Mouse (Mus musculus) hindbrain, embryonic 11.5 days (tissue): Measurements from ENCODE around the gene Krt31. TPM values are rescaled to one million over a fixed set of nuclear protein-coding genes. Genes with fewer than 3 reads are reported as not detected.

ENCODE experiments used
- ATAC-seq: fragments of 200-750 bp; cut with Nextera tagmentation; 2 replicates; pipeline ENCODE4 v1.8.0; 2017; ENCODE audit warnings: mild to moderate bottlenecking, moderate TSS enrichment, moderate library complexity; ENCODE audit not compliant: low FRiP score
- DNase-seq: peaks from one replicate; pipeline ENCODE4 v3.0.0-alpha.2; 2015; ENCODE audit warnings: low spot score
- H3K27ac ChIP-seq: fragments of 300-500 bp; sonication (generic); 2 replicates; pipeline ENCODE4 v1.5.1; 2014; ENCODE audit warnings: mild to moderate bottlenecking, low read depth, low read length
- H3K27me3 ChIP-seq: fragments of 300-500 bp; sonication (generic); 2 replicates; pipeline ENCODE4 v1.6.1; 2014; ENCODE audit warnings: mild to moderate bottlenecking, low read length, moderate library complexity, mixed read lengths; ENCODE audit not compliant: control insufficient read depth, insufficient read depth
- H3K36me3 ChIP-seq: fragments of 300-500 bp; sonication (generic); 2 replicates; pipeline ENCODE4 v1.6.1; 2014; ENCODE audit warnings: mild to moderate bottlenecking, low read length, moderate library complexity, mixed read lengths; ENCODE audit not compliant: control insufficient read depth, insufficient read depth
- H3K4me1 ChIP-seq: fragments of 300-500 bp; sonication (generic); replicated peaks from 2 replicates; pipeline ENCODE4 v1.6.1; 2014; ENCODE audit warnings: low read length, mixed read lengths; ENCODE audit not compliant: control insufficient read depth, insufficient read depth
- H3K4me2 ChIP-seq: fragments of 300-500 bp; sonication (generic); replicated peaks from 2 replicates; pipeline ENCODE4 v1.6.1; 2014; ENCODE audit warnings: mild to moderate bottlenecking, low read depth, low read length
- H3K4me3 ChIP-seq: fragments of 300-500 bp; sonication (generic); 2 replicates; pipeline ENCODE4 v1.5.1; 2014; ENCODE audit warnings: low read depth, low read length
- H3K9ac ChIP-seq: fragments of 300-500 bp; sonication (generic); 2 replicates; pipeline ENCODE4 v1.6.1; 2014; ENCODE audit warnings: low read depth, low read length
- H3K9me3 ChIP-seq: fragments of 300-500 bp; sonication (generic); 2 replicates; pipeline ENCODE4 v1.6.1; 2016; ENCODE audit warnings: low read length; ENCODE audit not compliant: control insufficient read depth
- WGBS: fragments of 180-500 bp; shearing (Covaris S2); extraction: QIAGEN DNeasy Blood & Tissue Kit; methylation state at CpG from one replicate; pipeline ENCODE4 v1.1.7; 2014; 5-methylcytosine and 5-hydroxymethylcytosine counted together
- polyA plus RNA-seq: library from polyadenylated mRNA; unstranded; fragments of >200 nt; fragmentation: Nextera tagmentation; extraction: Ambion mirVana; gene quantifications from 2 replicates; pipeline ENCODE4 v1.2.1, GENCODE M21; 2014

Gene Krt31
- polyA plus RNA-seq, result not detected in 2 replicates

GRCm38 (mm10) chr11:100050451-100050850 lies at the start of gene Krt31:
TSS of gene Krt31 (minus strand) at chr11:100050551.
- DNase-seq, result no peak
- H3K36me3 ChIP-seq, result no peaks in the 10 kb centered on the region
- H3K27me3 ChIP-seq, result no peaks in the 10 kb centered on the region
- H3K4me3 ChIP-seq, result no peak within 1 kb of the TSS
- no peak within 1 kb of the TSS for H3K27ac ChIP-seq
- no peaks in the 10 kb centered on the region for H3K4me1 ChIP-seq
- WGBS, result 79% methylated on average over 2 of the region's 3 CpGs
- no peak within 1 kb of the TSS for H3K4me2 ChIP-seq
- H3K9me3 ChIP-seq, result no peaks in the 10 kb centered on the region
- ATAC-seq, result no peak
- H3K9ac ChIP-seq, result no peak within 1 kb of the TSS

DNA sequence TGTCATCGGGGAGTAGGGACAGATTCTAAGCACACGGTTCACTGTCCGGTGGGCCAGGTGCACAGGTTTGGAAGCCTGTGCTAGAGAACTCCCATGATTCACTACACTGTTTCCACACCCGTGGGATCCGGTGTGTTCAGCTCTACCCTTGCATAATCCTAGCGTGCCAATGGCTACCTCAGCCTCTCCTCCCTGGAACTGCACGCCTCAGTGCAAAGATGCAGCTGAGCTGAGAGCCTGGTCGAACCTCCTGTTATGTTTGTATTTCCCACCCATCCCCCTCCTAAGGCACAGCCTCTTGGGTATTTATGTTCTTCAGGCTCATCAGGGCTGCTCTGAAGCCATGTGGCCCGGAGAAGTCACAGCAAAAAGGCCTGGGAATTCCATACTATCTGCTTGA lies 47.5 kb upstream of the Krt31 start:
- no peaks in the 10 kb centered on the region for H3K4me1 ChIP-seq
- H3K4me3 ChIP-seq, result no peak overlapping the region
- H3K36me3 ChIP-seq, result no peaks in the 10 kb centered on the region
- WGBS, result 73% methylated on average over 9 of the region's 9 CpGs
- ATAC-seq (no peak), DNase-seq (no peak)
- no peaks in the 10 kb centered on the region for H3K9me3 ChIP-seq
- no peak overlapping the region for H3K27ac ChIP-seq
- H3K9ac ChIP-seq, result no peak overlapping the region
- H3K4me2 ChIP-seq, result no peak overlapping the region
- no peaks in the 10 kb centered on the region for H3K27me3 ChIP-seq

GRCm38 (mm10) chr11:100096141-100096540 lies 45.8 kb upstream of the Krt31 start, which contains the start of gene Krt35:
TSS of gene Krt35 (minus strand) at chr11:100096241.
- WGBS, result 89% methylated on average over 9 of the region's 9 CpGs
- Histone ChIP-seq H3K4me2 (no peak within 1 kb of the TSS), H3K4me1 (no peaks in the 10 kb centered on the region), H3K27me3 (no peaks in the 10 kb centered on the region), H3K9ac (no peak within 1 kb of the TSS), H3K9me3 (no peaks in the 10 kb centered on the region), H3K36me3 (no peaks in the 10 kb centered on the region), H3K4me3 (no peak within 1 kb of the TSS), H3K27ac (no peak within 1 kb of the TSS)
- ATAC-seq (no peak), DNase-seq (no peak)

GRCm38 (mm10) chr11:100088378-100089025 lies 38.2 kb upstream of the Krt31 start:
- Histone ChIP-seq H3K9ac (no peak overlapping the region), H3K4me2 (no peak overlapping the region), H3K4me1 (no peaks in the 10 kb centered on the region), H3K27me3 (no peaks in the 10 kb centered on the region), H3K27ac (no peak overlapping the region), H3K9me3 (no peaks in the 10 kb centered on the region), H3K36me3 (no peaks in the 10 kb centered on the region), H3K4me3 (no peak overlapping the region)
- DNase-seq (no peak), ATAC-seq (no peak)
- WGBS, result 63% methylated on average over 7 of the region's 7 CpGs

GRCm38 (mm10) chr11:100087861-100088260 lies 37.5 kb upstream of the Krt31 start, which contains the start of gene Krt32:
TSS of gene Krt32 (minus strand) at chr11:100088226.
- H3K4me2 ChIP-seq, result no peak within 1 kb of the TSS
- no peaks in the 10 kb centered on the region for H3K9me3 ChIP-seq
- no peak within 1 kb of the TSS for H3K27ac ChIP-seq
- no peak for DNase-seq
- H3K4me1 ChIP-seq, result no peaks in the 10 kb centered on the region
- no peaks in the 10 kb centered on the region for H3K27me3 ChIP-seq
- WGBS, result 96% methylated on average over 10 of the region's 10 CpGs
- no peak for ATAC-seq
- H3K9ac ChIP-seq, result no peak within 1 kb of the TSS
- H3K36me3 ChIP-seq, result no peaks in the 10 kb centered on the region
- H3K4me3 ChIP-seq, result no peak within 1 kb of the TSS

GRCm38 (mm10) chr11:100073873-100074272 lies 23.5 kb upstream of the Krt31 start:
- no peak overlapping the region for H3K4me3 ChIP-seq
- ATAC-seq (no peak), DNase-seq (no peak)
- H3K9ac ChIP-seq, result no peak overlapping the region
- no peak overlapping the region for H3K27ac ChIP-seq
- H3K4me1 ChIP-seq, result no peaks in the 10 kb centered on the region
- H3K9me3 ChIP-seq, result no peaks in the 10 kb centered on the region
- no peaks in the 10 kb centered on the region for H3K36me3 ChIP-seq
- H3K4me2 ChIP-seq, result no peak overlapping the region
- whole genome bisulfite sequencing, result 70% methylated on average over 1 of the region's 1 CpGs
- no peaks in the 10 kb centered on the region for H3K27me3 ChIP-seq

- H3K4me1 ChIP-seq, result no peaks in the 10 kb centered on the region
- no peak for DNase-seq
- no peaks in the 10 kb centered on the region for H3K9me3 ChIP-seq
- WGBS, result 76% methylated on average over 17 of the region's 17 CpGs
- no peak for ATAC-seq
- no peaks in the 10 kb centered on the region for H3K27me3 ChIP-seq
- H3K4me2 ChIP-seq, result no peak overlapping the region
- H3K4me3 ChIP-seq, result no peak overlapping the region
- no peak overlapping the region for H3K27ac ChIP-seq
- no peaks in the 10 kb centered on the region for H3K36me3 ChIP-seq
- H3K9ac ChIP-seq, result no peak overlapping the region
Measured at GRCm38 (mm10) chr11:100067293-100068036, 17.1 kb upstream of the Krt31 start.

DNA sequence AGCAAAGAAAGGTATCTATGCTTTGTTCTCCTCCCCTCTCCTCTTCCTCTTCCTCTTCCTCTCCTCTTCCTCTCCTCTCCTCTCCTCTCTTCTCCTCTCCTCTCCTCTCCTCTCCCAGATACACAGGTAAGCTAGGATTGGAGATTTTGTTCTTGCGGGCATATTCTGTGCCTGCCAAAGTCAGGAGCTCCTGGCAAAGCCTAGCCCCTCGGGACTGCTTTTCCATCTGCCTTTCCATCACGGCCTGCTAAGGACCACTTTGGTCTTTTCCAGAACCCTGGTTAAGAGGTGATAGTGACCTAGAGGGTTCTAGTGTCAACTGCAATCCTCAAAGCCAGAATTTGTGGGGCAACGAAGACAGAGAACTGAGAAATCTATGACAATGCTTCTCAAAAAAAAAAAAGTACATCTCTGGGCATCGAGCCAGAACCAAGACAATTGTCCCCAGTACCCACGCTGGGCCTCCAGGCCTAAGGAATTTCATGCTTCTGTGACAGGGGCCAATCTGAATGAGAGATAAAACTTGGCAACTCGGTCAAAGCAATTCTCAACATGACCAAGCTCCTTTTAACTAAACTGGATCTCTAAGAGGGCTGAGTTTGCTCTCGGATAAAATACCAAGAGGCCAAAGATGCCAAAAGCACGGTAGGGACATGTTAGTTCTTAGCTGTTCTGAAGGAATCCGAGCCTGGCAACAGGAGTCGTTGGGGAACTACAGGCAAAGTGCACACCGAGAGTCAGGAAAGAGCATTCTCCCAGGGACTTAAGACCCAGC lies 16.1 kb upstream of the Krt31 start:
- H3K9ac ChIP-seq, result no peak overlapping the region
- H3K27me3 ChIP-seq, result no peaks in the 10 kb centered on the region
- ATAC-seq (no peak), DNase-seq (no peak)
- 80% methylated on average over 12 of the region's 12 CpGs for WGBS
- H3K4me3 ChIP-seq, result no peak overlapping the region
- no peaks in the 10 kb centered on the region for H3K9me3 ChIP-seq
- no peak overlapping the region for H3K27ac ChIP-seq
- no peaks in the 10 kb centered on the region for H3K36me3 ChIP-seq
- no peaks in the 10 kb centered on the region for H3K4me1 ChIP-seq
- no peak overlapping the region for H3K4me2 ChIP-seq
